Mouse (Mus musculus) erythroid progenitor cell, adult 5-6 weeks (primary cell): Measurements from ENCODE around the gene Cgref1. TPM values are rescaled to one million over a fixed set of nuclear protein-coding genes. Genes with fewer than 3 reads are reported as not detected.

ENCODE experiments used
- ATAC-seq: replicated peaks from 2 replicates; pipeline ENCODE4 v1.8.0; 2016; ENCODE audit warnings: moderate number of reproducible peaks, mild to moderate bottlenecking, moderate TSS enrichment, inconsistent platforms; ENCODE audit not compliant: poor library complexity, low FRiP score, severe bottlenecking
- total RNA-seq, 2 experiments: library from RNA; stranded (forward) in 1 of 2; stranded (reverse) in 1 of 2; fragments of 150-400 nt in 1 of 2; fragments of 186-747, 209-891 nt in 1 of 2; gene quantifications; 2 replicates each; pipeline versions ENCODE4 v1.2.3 to v1.2.4; 2015 to 2017; ENCODE audit warnings: low replicate concordance in 2 of 2

Gene Cgref1
- total RNA-seq, 2 experiments from 2014 or later: not detected

GRCm38 (mm10) chr5:30919831-30920614, 25.4 kb downstream of the Cgref1 start:
- no peak for ATAC-seq

- no peak for ATAC-seq
Measured at GRCm38 (mm10) chr5:30918691-30919090, 26.7 kb downstream of the Cgref1 start.

GRCm38 (mm10) chr5:30917891-30918670, 27.3 kb downstream of the Cgref1 start:
- no peak for ATAC-seq

GRCm38 (mm10) chr5:30917348-30917747, 28.0 kb downstream of the Cgref1 start:
- no peak for ATAC-seq

- no peak for ATAC-seq
Measured at GRCm38 (mm10) chr5:30916841-30917240, 28.6 kb downstream of the Cgref1 start.

GRCm38 (mm10) chr5:30915974-30916433, 29.4 kb downstream of the Cgref1 start:
- ATAC-seq: peak; percentile 60

- no peak for ATAC-seq
Measured at GRCm38 (mm10) chr5:30915456-30915855, 29.9 kb downstream of the Cgref1 start.

- ATAC-seq: no peak
Measured at GRCm38 (mm10) chr5:30914849-30915248, 30.5 kb downstream of the Cgref1 start.

GRCm38 (mm10) chr5:30914101-30914635, 31.2 kb downstream of the Cgref1 start:
- no peak for ATAC-seq

- ATAC-seq: no peak
Measured at GRCm38 (mm10) chr5:30913060-30913841, 32.1 kb downstream of the Cgref1 start, which contains the start of gene Emilin1. Gene Emilin1 (plus strand): TSS chr5:30913402.

GRCm38 (mm10) chr5:30912156-30912555, 33.2 kb downstream of the Cgref1 start:
- no peak for ATAC-seq

GRCm38 (mm10) chr5:30910481-30910880, 34.9 kb downstream of the Cgref1 start:
- no peak for ATAC-seq

- ATAC-seq: no peak
Measured at GRCm38 (mm10) chr5:30909863-30910262, 35.5 kb downstream of the Cgref1 start.

GRCm38 (mm10) chr5:30909300-30909659, 36.1 kb downstream of the Cgref1 start:
- no peak for ATAC-seq

GRCm38 (mm10) chr5:30908426-30909299, 36.7 kb downstream of the Cgref1 start:
- ATAC-seq: no peak

GRCm38 (mm10) chr5:30907413-30908059, 37.9 kb downstream of the Cgref1 start, which contains the start of gene Ost4:
Gene Ost4 (minus strand): TSS chr5:30907788.
- ATAC-seq: peak; percentile 90

GRCm38 (mm10) chr5:30901860-30902259, 43.5 kb downstream of the Cgref1 start:
- no peak for ATAC-seq

- no peak for ATAC-seq
Measured at GRCm38 (mm10) chr5:30890375-30890774, 55.0 kb downstream of the Cgref1 start.
